Mouse (Mus musculus): ENCODE results near the gene Afmid. TPM values are rescaled to one million over a fixed set of nuclear protein-coding genes. Genes with fewer than 3 reads are reported as not detected.
A peak's percentile ranks its signal among the peaks of the same experiment; 100 is the strongest.

Afmid gene
- polyA plus RNA-seq, 1 experiment from 2014 or later: 7.1 TPM

- Histone ChIP-seq H3K36me3 (replicated peaks; ENCODE audit: control insufficient read depth, insufficient read depth) (no peaks in the 10 kb centered on the region), H3K4me3 (replicated peaks; ENCODE audit: low read length) (no peak overlapping the region), H3K27ac (peak overlapping the region; percentile 69), H3K27me3 (ENCODE audit: control insufficient read depth, insufficient read depth, low read length) (no peaks in the 10 kb centered on the region), H3K4me1 (replicated peaks; ENCODE audit: control insufficient read depth, insufficient read depth, low read length) (peaks cover 27% of the 10 kb centered on the region), H3K9me3 (ENCODE audit: control insufficient read depth, low read length) (no peaks in the 10 kb centered on the region), H3K4me2 (replicated peaks) (peak overlapping the region; percentile 23), H3K9ac (0 out of 2 replicates have a peak overlapping the region, but pooled peaks have one; percentile 2)
- peak; percentile 75 for ATAC-seq (ENCODE audit: low FRiP score)
- peak; percentile 54 for DNase-seq (ENCODE audit: low spot score)
- 27% methylated on average over 13 of the region's 13 CpGs for WGBS
These were observed 52.4 kb downstream of the Afmid start for GRCm38 (mm10) chr11:117877917-117878745.

GRCm38 (mm10) chr11:117878892-117879291 is 53.2 kb downstream of the Afmid start:
- H3K36me3 ChIP-seq (replicated peaks; ENCODE audit: control insufficient read depth, insufficient read depth): no peaks in the 10 kb centered on the region
- peak overlapping the region; percentile 69 for H3K27ac ChIP-seq
- peaks cover 23% of the 10 kb centered on the region for H3K4me1 ChIP-seq (replicated peaks; ENCODE audit: control insufficient read depth, insufficient read depth, low read length)
- H3K9ac ChIP-seq: no peak overlapping the region
- no peaks in the 10 kb centered on the region for H3K27me3 ChIP-seq (ENCODE audit: control insufficient read depth, insufficient read depth, low read length)
- H3K4me2 ChIP-seq (replicated peaks): peak overlapping the region; percentile 23; the same call in 1 of the 2 replicates
- no peaks in the 10 kb centered on the region for H3K9me3 ChIP-seq (ENCODE audit: control insufficient read depth, low read length)
- no peak overlapping the region for H3K4me3 ChIP-seq (replicated peaks; ENCODE audit: low read length)
- WGBS: 20% methylated on average over 8 of the region's 8 CpGs
- ATAC-seq (ENCODE audit: low FRiP score): no peak
- no peak for DNase-seq (ENCODE audit: low spot score)

GRCm38 (mm10) chr11:117879676-117880075 is 54.0 kb downstream of the Afmid start:
- ATAC-seq (ENCODE audit: low FRiP score) (no peak), DNase-seq (ENCODE audit: low spot score) (no peak)
- H3K9me3 ChIP-seq (ENCODE audit: control insufficient read depth, low read length): no peaks in the 10 kb centered on the region
- H3K9ac ChIP-seq: no peak overlapping the region
- H3K4me3 ChIP-seq (replicated peaks; ENCODE audit: low read length): no peak overlapping the region
- 79% methylated on average over 6 of the region's 6 CpGs for WGBS
- no peaks in the 10 kb centered on the region for H3K27me3 ChIP-seq (ENCODE audit: control insufficient read depth, insufficient read depth, low read length)
- H3K4me2 ChIP-seq (replicated peaks): no peak overlapping the region
- H3K4me1 ChIP-seq (replicated peaks; ENCODE audit: control insufficient read depth, insufficient read depth, low read length): peaks cover 23% of the 10 kb centered on the region
- no peak overlapping the region for H3K27ac ChIP-seq
- H3K36me3 ChIP-seq (replicated peaks; ENCODE audit: control insufficient read depth, insufficient read depth): no peaks in the 10 kb centered on the region

DNA sequence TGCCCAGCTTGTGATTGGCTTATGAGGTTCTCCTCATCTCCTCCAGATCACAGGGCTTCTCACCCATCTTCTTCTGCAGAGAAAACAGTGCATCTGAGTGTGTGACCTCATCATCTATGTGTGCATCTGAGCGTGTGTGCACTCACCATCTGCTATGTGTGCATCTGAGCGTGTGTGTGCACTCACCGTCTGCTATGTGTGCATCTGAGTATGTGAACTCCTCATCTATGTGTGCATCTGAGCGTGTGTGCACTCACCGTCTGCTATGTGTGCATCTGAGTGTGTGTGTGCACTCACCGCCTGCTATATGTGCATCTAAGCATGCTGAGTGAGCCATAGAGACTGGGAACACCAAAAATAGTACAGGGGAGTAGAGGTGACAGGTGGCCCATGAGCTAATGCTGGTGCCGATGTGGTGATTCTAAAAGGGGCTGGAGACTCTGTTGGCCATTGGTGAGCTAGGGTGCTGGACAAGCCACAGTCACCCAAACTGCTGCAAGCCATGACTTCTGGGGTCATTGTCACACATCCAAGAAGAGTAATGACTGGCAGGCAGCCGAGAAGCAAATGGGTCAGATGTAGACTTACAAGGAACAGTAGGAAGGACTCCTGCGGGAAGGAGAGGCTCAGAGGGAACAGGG is 54.7 kb downstream of the Afmid start:
- 90% methylated on average over 9 of the region's 9 CpGs for WGBS
- Histone ChIP-seq H3K4me2 (replicated peaks) (no peak overlapping the region), H3K27ac (no peak overlapping the region), H3K9ac (no peak overlapping the region), H3K9me3 (ENCODE audit: control insufficient read depth, low read length) (no peaks in the 10 kb centered on the region), H3K36me3 (replicated peaks; ENCODE audit: control insufficient read depth, insufficient read depth) (no peaks in the 10 kb centered on the region), H3K4me3 (replicated peaks; ENCODE audit: low read length) (no peak overlapping the region), H3K27me3 (ENCODE audit: control insufficient read depth, insufficient read depth, low read length) (no peaks in the 10 kb centered on the region), H3K4me1 (replicated peaks; ENCODE audit: control insufficient read depth, insufficient read depth, low read length) (peaks cover 23% of the 10 kb centered on the region)
- DNase-seq (ENCODE audit: low spot score) (no peak), ATAC-seq (ENCODE audit: low FRiP score) (no peak)

DNA sequence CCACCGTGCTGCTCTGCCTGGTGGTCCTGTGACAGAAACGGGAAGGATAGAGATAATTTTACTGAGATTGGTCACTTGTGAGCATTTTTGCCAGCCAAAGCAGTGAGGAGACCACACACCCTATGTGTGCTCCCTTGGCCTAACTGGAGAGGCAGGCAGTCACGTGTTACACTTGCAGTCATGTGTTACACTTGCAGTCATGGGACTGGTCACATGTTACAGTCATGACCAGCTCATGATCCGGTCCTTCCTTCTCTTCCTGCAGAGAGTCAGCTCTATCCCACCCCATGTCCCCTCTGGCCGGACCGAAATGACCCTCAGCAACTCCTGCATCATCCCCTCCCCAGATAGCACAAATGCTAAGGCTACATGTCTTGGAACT is 55.2 kb downstream of the Afmid start:
- no peak overlapping the region for H3K9ac ChIP-seq
- peaks cover 23% of the 10 kb centered on the region for H3K4me1 ChIP-seq (replicated peaks; ENCODE audit: control insufficient read depth, insufficient read depth, low read length)
- DNase-seq (ENCODE audit: low spot score) (no peak), ATAC-seq (ENCODE audit: low FRiP score) (no peak)
- H3K36me3 ChIP-seq (replicated peaks; ENCODE audit: control insufficient read depth, insufficient read depth): no peaks in the 10 kb centered on the region
- H3K27ac ChIP-seq: no peak overlapping the region
- H3K27me3 ChIP-seq (ENCODE audit: control insufficient read depth, insufficient read depth, low read length): peaks cover 3% of the 10 kb centered on the region; the same call in 1 of the 2 replicates
- no peak overlapping the region for H3K4me2 ChIP-seq (replicated peaks)
- 86% methylated on average over 6 of the region's 6 CpGs for WGBS
- no peak overlapping the region for H3K4me3 ChIP-seq (replicated peaks; ENCODE audit: low read length)
- H3K9me3 ChIP-seq (ENCODE audit: control insufficient read depth, low read length): no peaks in the 10 kb centered on the region

GRCm38 (mm10) chr11:117881787-117882186 is 56.1 kb downstream of the Afmid start:
- 20% methylated on average over 8 of the region's 8 CpGs for WGBS
- Histone ChIP-seq H3K4me3 (replicated peaks; ENCODE audit: low read length) (no peak overlapping the region), H3K36me3 (replicated peaks; ENCODE audit: control insufficient read depth, insufficient read depth) (no peaks in the 10 kb centered on the region), H3K4me2 (replicated peaks) (no peak overlapping the region), H3K4me1 (replicated peaks; ENCODE audit: control insufficient read depth, insufficient read depth, low read length) (peaks cover 23% of the 10 kb centered on the region), H3K27ac (no peak overlapping the region), H3K9me3 (ENCODE audit: control insufficient read depth, low read length) (no peaks in the 10 kb centered on the region), H3K27me3 (ENCODE audit: control insufficient read depth, insufficient read depth, low read length) (peaks cover 4% of the 10 kb centered on the region; the same call in 1 of the 2 replicates), H3K9ac (no peak overlapping the region)
- DNase-seq (ENCODE audit: low spot score): no peak
- ATAC-seq (ENCODE audit: low FRiP score): no peak

DNA sequence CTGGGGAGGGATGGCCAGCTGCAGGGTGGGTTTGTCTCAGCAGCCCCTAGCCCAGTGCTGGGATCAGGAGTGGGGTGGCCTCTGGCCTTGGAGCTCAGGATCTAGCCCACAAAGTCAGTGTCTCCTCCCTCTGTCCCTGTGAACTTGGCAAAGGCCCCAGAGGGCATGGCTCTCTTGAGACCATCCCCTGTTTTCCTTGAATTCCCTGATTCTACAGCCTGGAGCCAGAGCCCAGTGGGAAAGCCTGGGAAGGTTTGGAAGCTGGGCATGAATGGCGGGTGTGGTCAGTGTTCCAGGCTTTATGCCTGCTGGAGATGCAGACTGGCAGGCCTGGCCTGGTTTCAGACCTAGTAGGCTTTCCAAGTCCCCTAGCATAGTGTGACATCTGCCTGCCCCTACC is 56.5 kb downstream of the Afmid start:
- DNase-seq (ENCODE audit: low spot score): no peak
- Histone ChIP-seq H3K4me3 (replicated peaks; ENCODE audit: low read length) (no peak overlapping the region), H3K4me1 (replicated peaks; ENCODE audit: control insufficient read depth, insufficient read depth, low read length) (peaks cover 23% of the 10 kb centered on the region), H3K27me3 (ENCODE audit: control insufficient read depth, insufficient read depth, low read length) (peaks cover 4% of the 10 kb centered on the region; the same call in 1 of the 2 replicates), H3K9ac (no peak overlapping the region), H3K9me3 (ENCODE audit: control insufficient read depth, low read length) (no peaks in the 10 kb centered on the region), H3K4me2 (replicated peaks) (no peak overlapping the region), H3K27ac (no peak overlapping the region), H3K36me3 (replicated peaks; ENCODE audit: control insufficient read depth, insufficient read depth) (no peaks in the 10 kb centered on the region)
- ATAC-seq (ENCODE audit: low FRiP score): no peak
- 75% methylated on average over 1 of the region's 1 CpGs for WGBS

DNA sequence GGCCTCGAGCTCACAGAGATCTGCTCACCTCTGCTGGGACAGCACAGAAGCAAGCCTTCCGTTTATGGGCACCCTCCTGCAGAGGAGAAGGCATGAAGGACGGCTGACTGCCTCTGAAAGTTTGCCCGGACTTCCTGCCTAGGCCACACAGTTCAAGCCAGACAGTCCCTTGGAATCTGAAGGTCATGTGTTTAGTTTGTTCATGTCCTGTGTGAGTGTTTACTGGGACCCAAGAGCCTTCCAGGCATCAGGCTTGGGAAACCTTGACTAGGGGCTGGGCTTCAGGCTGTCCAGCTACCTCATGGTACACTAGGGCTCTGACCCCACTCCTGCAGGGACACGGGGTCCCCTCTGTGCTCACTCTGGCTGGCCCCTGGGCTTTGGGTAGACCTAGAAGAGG is 60.3 kb downstream of the Afmid start:
- DNase-seq (ENCODE audit: low spot score): no peak
- WGBS: 74% methylated on average over 5 of the region's 5 CpGs
- H3K4me3 ChIP-seq (replicated peaks; ENCODE audit: low read length): no peak overlapping the region
- H3K27ac ChIP-seq: no peak overlapping the region
- H3K36me3 ChIP-seq (replicated peaks; ENCODE audit: control insufficient read depth, insufficient read depth): no peaks in the 10 kb centered on the region
- H3K4me1 ChIP-seq (replicated peaks; ENCODE audit: control insufficient read depth, insufficient read depth, low read length): peaks cover 34% of the 10 kb centered on the region
- H3K4me2 ChIP-seq (replicated peaks): no peak overlapping the region
- H3K27me3 ChIP-seq (ENCODE audit: control insufficient read depth, insufficient read depth, low read length): peaks cover 13% of the 10 kb centered on the region; the same call in 1 of the 2 replicates
- no peaks in the 10 kb centered on the region for H3K9me3 ChIP-seq (ENCODE audit: control insufficient read depth, low read length)
- H3K9ac ChIP-seq: no peak overlapping the region
- no peak for ATAC-seq (ENCODE audit: low FRiP score)

DNA sequence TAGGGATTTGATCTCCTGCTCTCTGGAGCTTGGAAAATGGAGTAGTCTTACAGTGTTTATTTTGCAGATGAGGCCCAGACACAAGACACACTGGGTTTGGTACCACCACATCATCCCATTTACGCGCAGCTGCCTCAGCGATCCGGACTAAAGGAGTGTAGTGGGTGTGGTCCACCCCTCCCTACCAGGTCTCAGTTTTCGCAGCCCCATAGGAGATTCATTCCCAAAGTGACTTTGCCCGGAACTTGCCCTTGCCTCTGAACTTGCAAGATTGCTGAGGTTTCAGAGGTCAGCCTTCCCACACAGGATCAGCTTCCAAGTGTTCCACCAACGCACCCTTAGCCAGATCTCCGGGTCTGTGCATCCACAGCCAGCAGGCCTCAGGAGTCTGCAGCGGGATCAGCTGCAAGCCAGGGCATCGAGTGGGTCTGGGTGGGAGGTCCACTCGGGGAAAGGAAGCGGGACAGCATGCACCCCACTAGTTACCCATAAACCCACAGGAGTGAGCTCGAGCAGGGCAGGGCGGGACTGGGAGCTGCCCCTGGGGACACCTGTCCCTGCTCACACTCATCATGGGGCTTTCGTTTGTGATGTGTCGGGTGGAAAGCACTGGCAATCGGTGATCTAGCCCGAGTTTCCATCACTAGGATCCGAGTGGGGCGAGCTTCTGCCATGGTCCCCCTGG is 62.6 kb downstream of the Afmid start:
- ATAC-seq (ENCODE audit: low FRiP score) (no peak), DNase-seq (ENCODE audit: low spot score) (no peak)
- H3K4me2 ChIP-seq (replicated peaks): peak overlapping the region; percentile 46
- no peaks in the 10 kb centered on the region for H3K9me3 ChIP-seq (ENCODE audit: control insufficient read depth, low read length)
- no peak overlapping the region for H3K27ac ChIP-seq
- peaks cover 29% of the 10 kb centered on the region for H3K4me1 ChIP-seq (replicated peaks; ENCODE audit: control insufficient read depth, insufficient read depth, low read length)
- peak overlapping the region; percentile 31; the same call in 1 of the 2 replicates for H3K9ac ChIP-seq
- H3K36me3 ChIP-seq (replicated peaks; ENCODE audit: control insufficient read depth, insufficient read depth): no peaks in the 10 kb centered on the region
- 15% methylated on average over 20 of the region's 20 CpGs for WGBS
- peak overlapping the region; percentile 16; the same call in 1 of the 2 replicates for H3K4me3 ChIP-seq (replicated peaks; ENCODE audit: low read length)
- peaks cover 24% of the 10 kb centered on the region; the same call in 1 of the 2 replicates for H3K27me3 ChIP-seq (ENCODE audit: control insufficient read depth, insufficient read depth, low read length)

Measured in hindbrain, embryonic 14.5 days (tissue).